Mouse (Mus musculus) right cerebral cortex, postnatal 36 days (tissue): ENCODE data around the gene Esrra.
A peak's percentile ranks its signal among the peaks of the same experiment; 100 is the strongest.

ENCODE experiments used
- DNase-seq, 2 experiments: peaks; one replicate each; pipeline ENCODE4 v3.0.0; 2022; ENCODE audit warnings: low spot score in 2 of 2, mixed read lengths in 1 of 2

The Esrra gene

DNA sequence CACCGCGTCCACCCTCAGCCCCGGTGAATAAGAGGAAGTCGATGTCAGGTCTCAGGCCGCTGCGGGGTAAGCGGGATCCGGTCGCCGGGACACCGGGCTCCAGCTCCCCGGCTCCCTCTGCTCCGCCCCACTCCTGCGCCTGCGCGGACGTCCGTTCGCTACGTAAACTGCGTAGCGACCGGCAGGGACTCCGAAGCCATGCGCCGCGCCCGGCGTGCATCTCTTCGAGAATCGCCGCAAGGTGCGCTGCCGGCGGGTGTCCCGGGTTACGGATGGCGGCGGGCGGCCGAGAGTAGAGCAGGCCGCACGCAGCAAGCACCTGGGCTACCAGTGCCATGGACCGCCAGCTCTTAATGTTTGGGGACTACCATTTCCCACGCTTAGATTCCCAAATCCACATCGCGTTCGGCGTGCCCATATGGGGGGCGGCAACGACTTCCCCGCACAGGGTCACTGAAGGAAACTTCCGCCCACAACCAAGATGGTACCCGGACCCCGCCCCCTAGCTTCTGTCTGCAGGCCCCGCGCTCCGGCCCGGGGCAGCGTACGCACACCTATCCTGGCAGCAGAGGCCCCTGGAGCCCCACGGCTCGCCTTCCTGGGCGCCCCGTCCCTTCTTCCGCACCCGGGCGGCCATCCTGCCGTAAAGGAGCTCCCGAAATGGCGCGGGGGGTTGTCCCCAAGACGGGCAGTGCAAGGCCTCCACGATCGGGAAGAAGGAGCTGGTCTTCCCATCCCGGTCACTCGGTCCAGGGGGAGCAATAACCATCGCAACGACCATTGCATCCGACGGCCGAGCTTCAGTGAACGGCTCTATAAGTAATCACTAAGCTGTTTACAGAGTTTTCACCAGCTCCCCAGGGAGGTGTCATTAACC lies 20.0 kb upstream of the Esrra start, which contains the start of gene Bad:
Gene Bad, plus strand, starts transcription at position 490 of the 877 bp plus-strand sequence.
- peak; percentile 85 to 87 for DNase-seq

- DNase-seq = no peak
Observed at GRCm38 (mm10) chr19:6940396-6941351, 19.1 kb upstream of the Esrra start.

DNA sequence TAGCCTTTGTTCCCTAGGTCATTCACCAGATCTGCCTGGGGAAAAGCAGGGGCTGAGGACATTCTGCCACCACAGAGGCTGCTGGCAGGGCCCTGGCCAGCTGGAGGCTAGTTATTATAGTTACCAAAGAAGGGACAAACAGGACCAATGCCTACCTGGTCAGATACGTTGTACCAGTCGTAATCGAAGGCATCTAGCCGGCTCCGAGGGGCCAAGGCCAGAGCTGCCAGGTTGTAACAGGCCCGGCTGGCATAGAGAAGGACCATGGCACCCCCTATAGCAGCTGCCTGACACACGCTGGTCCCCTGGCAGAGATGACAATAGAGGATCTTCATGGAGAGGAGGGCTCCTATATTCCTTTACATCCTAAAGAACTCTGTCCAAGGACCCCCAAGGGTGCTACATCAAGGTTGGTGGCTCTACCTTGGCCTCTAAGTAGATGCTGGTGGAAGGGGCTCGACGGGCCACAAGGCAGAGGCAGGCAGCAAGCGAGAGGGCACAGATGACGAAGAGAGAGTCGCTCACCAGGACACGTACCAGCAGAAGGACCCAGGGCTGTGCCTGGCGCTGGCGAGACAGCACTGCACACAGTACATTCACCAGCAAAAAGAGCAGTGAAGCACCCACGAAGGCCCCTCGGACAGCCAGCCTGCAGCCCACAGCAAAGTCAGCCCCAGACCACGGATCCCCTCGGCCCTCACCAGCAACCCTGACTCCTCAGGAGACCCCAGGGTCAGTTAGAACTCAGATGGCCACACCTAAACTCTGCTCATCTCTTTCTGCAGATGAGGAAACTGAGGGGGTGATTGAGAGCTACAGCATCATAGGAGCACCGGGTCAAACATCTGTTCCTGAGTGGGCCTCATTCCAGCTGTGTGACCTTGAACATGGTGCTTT lies 17.7 kb upstream of the Esrra start:
- no peak for DNase-seq

DNA sequence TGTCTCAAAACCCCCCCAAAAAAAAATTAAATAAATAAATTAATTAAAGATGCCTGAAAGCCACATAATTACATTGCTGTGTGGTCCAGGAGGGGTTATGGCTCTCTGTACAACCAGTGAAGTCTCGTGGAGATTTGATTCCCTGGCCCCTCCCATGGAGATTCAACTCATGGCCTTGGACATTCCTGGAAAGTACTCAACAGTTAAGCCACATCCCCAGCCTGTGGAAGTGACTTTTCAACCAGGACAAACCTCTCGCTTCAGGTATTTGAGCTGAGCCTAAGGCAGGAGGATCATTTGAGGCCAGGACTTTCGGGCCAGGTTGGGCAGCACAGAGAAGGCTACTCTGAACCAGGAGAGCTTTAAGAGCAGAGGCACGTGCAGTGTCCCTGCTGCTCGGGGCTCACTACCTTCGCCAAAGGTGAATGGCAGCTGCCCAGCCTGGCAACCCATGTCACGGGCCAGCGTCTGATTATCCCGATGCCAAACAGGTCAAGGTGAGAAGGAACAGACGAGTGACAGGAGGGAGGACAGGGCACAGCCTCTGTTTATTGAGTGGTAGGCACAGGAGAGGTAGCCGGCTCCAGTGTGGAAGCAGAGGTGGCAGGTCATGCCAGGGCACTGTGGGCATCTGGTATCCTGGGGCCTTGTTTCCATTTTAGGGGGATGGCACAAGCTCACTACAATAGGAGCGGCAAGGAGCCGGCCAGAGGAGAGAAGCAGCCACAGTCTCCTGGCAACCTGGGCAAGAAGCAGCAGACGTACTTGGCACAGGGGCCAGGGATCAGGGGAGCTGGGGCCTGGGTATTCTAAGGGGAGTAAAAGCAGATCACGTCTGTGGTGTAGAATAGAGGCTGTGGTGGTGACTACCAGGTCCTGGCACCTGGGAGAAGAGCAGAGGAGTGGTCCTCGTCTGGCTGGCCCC lies 16.2 kb upstream of the Esrra start:
- DNase-seq = no peak

DNA sequence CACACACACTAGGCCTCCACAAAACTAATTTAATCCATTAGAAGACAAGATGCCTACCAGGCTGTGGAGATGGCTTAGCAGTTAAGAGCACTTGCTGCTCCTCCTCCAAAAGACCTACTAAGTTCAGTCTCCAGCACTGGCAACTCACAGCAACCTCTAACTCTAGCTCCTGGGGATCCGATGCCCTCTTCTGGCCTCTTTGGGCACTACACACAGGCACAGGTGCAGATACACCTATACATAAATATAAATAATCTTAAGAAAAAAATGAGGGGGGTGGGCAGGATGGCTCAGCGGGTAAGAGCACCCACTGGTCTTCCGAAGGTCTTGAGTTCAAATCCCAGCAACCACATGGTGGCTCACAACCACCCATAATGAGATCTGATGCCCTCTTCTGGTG lies 14.7 kb upstream of the Esrra start:
- no peak for DNase-seq

- DNase-seq = no peak
Observed at GRCm38 (mm10) chr19:6934195-6934977, 12.8 kb upstream of the Esrra start, which contains the start of gene Kcnk4. Gene Kcnk4, minus strand, starts transcription at chr19:6934515.

- DNase-seq = peak in 1 of 2 experiments; percentile 49
Observed at GRCm38 (mm10) chr19:6933436-6934194, 12.0 kb upstream of the Esrra start.

DNA sequence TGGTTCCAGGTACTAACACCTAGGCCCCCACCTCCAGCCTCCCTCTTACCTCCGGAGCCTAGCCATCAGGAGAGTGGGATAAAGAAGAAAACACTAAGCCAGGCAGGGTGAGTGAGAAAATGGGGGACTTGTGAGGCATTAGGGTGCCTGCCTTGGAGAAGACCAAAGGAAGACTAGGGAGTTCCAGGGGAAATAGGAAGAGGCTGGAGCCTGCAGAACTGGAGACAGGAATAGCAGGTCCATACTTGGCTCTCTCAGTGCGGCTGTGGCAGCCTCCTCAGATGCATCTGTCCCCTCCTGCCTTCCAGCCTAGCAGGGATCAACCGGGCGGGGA lies 11.5 kb upstream of the Esrra start:
- DNase-seq = no peak

- no peak for DNase-seq
Observed at GRCm38 (mm10) chr19:6932018-6932417, 10.4 kb upstream of the Esrra start.

DNA sequence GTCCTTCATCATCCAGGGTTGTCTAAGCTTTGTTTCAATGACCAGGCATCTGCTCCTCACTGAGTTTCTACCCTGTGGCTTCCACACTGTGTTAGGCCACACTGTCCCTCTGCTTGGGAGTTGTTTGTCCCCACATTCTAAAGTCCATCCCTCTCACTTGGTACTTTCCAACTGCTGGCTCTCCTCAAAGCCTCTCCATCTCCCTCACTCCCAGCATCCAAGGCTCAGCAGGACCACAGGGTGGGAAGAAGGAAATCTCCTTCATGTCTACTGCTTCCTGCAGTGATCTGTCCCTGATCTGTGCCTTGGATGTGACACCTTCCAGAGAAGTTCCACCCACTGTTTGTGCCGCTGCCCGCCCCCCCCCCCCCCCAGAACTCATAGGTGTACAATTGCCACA lies 9.4 kb upstream of the Esrra start:
- no peak for DNase-seq

DNA sequence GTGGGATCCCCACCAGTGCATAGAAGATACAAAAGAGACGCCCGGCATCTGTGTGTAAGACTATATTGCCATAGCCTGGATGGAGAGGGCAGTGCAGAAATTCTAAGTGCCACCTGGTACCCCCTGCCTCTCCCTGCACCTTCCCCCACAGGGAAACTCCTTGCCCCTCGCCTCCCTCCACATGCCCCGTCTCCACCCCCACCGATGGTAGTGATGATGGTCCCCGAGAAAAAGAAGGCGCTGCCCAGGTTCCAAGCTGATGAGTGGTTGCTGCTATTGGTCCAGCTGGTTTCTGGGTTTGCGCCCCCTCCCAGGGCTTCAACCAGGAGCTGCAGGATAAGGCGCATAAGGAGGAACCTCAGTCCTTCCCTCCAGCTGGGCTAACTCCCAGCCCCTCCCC lies 6.5 kb upstream of the Esrra start:
- no peak for DNase-seq

GRCm38 (mm10) chr19:6926559-6927255 lies 5.1 kb upstream of the Esrra start:
- DNase-seq = no peak

DNA sequence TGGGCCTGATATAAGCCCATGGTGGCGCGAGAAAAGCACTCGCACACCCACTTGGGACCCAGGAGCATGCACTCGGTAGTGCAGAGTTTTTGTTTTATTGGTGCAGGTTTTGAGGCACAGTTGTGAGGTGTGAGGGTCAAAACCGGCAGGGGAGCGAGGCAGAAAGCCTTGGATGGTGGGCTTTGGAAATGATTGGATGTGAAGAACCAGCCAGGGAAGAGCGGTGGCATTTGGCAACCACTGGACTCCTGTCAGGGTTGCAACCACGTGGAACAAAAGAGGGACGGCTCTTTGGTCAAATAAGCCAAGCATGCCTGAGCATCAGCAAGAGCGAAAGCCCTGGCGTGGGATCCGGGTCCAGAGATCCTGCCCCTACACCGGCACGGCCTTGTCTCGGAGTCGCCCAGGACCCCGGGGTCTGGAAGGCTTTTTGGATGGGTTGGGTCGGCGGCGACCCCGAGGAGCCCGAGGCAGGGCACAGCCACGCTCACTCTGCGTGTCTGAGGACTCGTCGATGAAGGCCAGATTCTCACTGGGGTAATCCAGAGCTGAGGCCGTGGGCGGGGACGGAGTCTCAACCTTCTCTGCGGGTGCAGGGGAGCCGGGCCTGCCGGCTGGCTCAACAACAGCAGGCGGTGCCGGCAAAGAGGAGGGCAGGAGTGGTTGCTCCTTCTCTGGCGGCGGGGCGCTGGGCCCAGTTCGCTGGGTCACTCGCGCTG lies 4.2 kb upstream of the Esrra start:
- no peak for DNase-seq

DNA sequence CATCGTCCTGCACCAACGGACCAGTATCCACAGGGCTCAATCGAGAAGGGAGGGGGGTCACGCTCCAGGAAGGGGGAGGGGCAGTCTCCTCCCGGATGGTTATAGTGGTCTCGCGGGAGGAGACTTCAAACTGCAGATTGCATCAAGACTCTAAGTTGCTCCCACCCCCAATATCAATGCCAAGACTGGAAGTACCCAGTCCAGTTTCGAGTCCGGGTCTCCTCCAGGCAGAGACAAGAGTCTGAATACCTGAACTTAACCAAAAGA lies 3.6 kb upstream of the Esrra start, which contains the start of gene Catsperz:
Gene Catsperz, minus strand, starts transcription at position 74 of the 267 bp plus-strand sequence.
- DNase-seq = no peak

GRCm38 (mm10) chr19:6924461-6925306 lies 3.1 kb upstream of the Esrra start:
- peak; percentile 80 to 81 for DNase-seq

DNA sequence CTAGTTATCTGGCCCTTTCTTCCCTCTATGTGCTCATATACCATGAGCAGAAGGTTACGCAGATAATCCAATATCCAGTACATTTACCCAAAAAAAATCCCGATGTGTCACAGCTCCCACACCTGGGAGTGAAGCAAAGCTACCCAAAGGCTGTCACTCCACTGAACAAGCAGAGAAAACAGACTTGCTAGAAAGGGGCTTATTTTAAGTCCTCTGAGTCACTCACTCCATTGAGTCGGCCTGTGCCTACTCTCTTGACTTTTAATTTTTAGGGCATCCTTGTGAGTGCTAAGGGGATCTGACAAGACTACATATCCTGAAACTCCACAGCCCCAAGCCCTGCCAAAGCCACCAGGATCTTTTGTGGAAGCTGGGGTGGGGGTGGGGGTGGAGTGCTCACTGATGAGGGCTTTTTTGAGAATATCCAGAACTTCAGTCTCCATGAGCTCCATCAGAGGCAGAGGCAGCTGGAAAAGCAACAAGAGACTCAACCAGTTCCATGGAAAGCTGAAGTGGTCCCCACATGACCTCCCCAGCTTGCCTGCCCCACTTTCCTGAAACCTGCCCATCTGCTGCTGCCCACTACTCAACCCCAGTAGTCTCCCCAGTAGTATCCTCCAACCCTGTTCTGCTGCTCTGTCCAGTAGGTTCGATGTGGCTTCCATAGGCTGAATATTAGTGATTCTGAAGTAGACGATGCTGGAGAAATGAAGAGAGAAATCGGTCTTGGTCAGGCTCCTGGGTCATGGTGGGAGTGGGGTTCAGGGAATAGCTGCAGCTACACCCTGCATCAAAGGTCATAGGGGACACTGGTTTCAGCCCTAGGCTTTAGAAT lies 1.5 kb upstream of the Esrra start:
- no peak for DNase-seq
